Mouse (Mus musculus) stomach, postnatal 0 days (tissue): Measurements from ENCODE around the gene Med13l.

Experiments used
- CTCF ChIP-seq: IDR thresholded peaks from 2 replicates; pipeline ENCODE4 v1.5.1; 2016; ENCODE audit warnings: antibody characterized with exemption, low read depth, mild to moderate bottlenecking, moderate library complexity
- EP300 ChIP-seq: optimal IDR thresholded peaks from 2 replicates; pipeline ENCODE3; 2016; ENCODE audit warnings: antibody characterized with exemption

DNA sequence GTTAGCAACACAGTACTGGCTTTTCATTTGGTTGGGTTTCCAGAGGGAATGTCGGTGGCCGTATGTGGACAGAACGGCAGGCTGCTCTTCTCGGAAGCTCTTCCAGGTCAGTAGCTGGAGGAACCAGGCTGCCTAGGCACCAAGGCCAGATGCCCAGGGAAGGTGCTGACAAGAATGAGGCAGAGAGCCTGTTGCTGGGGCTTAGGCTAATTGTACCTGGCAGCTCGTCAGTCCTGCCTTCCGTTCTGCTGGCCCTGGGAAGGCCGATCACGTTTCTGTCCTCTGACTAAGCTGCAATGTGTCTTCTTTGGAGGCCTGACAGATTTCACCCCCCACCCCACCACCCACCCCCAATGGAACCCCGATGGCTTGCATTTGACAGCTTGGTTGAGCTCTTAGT is 251.9 kb downstream of the Med13l start:
- no peak for TF ChIP-seq EP300
- no peak for TF ChIP-seq CTCF
